Mouse (Mus musculus) adipocyte (in vitro differentiated cells): ENCODE data around the gene Tmco4.

Source experiments
- DNase-seq: peaks from one replicate; pipeline ENCODE4 v3.0.0-alpha.2; 2016; ENCODE audit warnings: low spot score

Gene Tmco4

DNA sequence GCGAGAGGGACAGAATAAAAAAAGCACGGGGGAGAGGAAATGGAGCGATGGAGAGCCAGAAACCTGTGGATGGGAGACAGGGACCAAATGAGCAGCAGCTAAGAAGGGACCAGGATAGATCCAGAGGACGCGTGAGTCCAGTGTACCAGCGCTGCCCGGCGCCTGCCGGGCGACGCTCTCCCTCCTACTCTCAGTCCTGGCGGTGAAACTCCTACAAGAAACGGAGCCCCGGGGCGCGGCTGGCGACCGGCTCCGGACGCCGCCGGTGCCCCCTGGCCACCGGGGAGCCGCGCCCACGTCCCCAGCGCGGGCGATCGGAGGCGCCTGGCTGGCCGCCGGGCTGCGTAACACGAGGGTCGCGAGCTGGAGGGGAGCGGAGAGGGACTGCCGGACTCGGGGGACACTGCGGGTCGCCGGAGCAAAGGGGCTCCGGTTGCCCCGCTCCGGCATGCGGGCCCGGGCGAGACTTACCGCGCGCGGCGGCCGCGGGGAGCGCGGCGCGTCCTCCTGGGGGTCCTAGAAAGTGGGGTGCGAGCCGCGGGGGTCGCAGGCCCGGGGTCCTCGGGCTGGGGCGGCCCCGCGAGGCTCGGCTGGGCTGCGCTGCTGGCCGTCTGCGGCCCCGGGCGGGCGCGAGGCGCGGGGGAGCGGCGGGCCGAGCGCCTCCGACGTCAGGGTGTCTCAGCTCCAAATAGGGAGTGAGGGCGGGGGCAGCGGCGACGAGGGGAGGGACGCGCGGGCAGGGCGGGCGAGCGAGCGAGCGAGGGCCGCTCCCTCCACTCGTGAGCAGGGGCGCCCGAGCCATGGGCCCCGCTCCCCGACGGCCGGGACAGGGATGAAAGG lies 119.9 kb downstream of the Tmco4 start, which contains the start of gene Nbl1:
Gene Nbl1 (minus strand): TSS at position 638 of the 840 bp plus-strand sequence.
- DNase-seq = no peak

DNA sequence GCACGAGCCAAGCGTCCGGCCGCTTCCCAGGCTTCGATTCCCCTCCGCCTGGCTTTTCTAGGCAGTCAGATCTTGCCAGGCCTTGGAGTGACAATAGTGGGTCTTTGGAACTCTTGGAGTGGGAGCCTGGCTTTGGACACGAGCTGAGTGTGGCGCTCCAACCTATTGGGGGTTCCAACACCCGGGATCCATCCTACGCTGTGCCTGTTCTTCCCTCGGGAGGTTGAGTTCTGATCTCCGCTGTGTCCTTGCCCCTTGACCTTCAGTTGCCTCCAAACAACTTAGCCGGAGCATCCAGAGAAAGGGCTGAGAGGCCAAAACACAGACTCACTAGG lies 120.5 kb downstream of the Tmco4 start:
- no peak for DNase-seq

DNA sequence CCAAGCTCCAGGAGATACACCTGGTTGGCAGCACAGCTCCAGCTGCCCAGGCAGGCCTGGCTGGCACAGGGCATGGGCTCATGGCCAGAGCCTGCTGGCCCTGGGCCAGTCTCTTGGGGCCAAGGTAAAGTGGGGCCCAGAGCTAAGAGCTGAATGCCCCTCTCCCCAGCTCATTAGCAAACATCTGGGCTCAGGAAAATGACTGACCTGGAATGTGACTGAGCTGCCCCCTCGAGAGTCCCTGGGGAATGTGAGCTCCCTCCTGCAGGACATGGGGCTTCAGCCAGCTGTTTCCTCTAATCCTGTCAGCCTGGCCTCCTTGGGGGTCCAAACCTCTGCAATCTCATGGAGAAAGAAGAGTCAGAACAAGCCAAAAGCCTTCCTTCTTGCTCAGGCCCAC lies 122.7 kb downstream of the Tmco4 start:
- no peak for DNase-seq

DNA sequence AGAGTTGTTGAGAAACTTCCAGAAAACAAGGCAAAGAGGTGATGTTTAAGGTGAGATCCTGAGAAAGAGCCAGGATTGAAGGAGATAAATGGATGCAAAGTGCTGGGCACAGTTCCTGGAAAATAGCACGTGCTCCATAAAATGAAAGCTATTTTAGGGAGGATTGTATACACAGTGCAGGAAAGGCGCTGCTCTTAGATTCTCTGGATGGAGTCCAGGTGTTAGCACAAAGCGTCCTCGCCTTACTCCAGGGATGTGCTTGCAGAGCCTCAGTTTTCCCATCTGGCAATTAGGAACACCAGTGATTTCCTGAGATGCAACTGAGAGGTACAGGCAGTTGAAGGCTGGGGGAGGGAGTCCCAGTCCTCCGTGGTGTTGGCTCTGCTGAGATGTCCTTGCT lies 123.5 kb downstream of the Tmco4 start:
- DNase-seq = no peak

DNA sequence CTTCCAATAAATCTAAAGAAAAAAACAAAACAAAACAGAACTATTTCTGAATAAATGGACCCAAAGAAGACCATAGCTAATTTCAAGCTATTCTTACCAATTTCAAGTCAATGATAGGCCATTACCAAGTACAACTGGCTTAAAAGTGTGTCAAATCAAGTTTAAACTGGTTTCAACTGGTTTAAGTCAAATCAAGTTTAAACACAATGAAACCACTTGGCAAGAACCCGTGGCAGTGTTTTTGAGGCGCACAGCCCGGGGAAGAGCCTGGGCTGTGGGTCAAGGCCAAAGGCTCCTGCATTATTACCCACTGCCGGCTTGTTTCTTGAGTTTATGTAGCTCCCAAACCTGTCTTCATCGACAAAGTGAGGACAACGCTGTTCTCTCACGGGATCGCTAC lies 127.6 kb downstream of the Tmco4 start:
- DNase-seq = peak; percentile 60

DNA sequence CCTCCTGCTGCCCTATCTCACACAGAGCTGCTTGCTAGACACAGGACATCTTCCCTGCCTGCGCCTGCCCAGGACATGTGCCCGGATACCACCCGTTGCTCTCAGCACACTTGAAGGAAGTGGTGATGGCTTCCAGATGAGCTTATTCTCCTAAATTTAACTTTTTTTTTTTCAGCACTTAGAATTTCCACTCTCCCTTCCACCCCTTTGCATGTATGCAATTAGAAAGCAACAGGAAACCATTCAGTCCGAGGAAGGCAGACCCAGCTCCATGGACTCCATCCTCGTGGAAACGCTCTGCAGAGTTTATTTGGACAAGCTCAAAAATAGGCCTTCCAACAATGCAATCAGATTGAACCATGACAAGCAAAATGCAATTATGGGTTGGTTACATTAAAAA lies 128.9 kb downstream of the Tmco4 start:
- DNase-seq = no peak

DNA sequence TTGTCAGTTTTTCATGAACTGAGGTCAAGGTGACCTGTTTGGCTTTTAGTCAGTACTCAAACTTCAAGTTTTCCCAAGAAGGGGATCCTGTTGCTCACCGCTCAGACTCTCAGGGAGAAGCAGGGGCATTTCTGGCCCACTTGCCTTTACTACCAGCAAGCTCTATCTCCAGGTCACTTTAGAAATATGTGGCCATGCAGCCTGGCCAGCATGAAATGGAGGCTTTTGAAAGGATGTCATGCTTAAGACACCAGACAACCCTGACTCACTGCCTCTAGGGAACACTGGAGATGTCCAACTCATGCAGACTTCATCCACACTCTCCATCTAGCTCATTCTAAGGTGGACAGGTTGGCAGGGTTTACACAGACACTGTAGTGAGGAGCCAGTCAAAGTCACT lies 132.8 kb downstream of the Tmco4 start:
- no peak for DNase-seq
